Mouse (Mus musculus) lung, adult 2 months (tissue): ENCODE data around the gene Fxr1.

ENCODE experiments used
- CTCF ChIP-seq: fragments of 200-500 bp; IDR thresholded peaks from 2 replicates; pipeline ENCODE4 v1.5.1; 2011; ENCODE audit warnings: mild to moderate bottlenecking, low read length, control low read depth; ENCODE audit not compliant: insufficient read depth
- POLR2A ChIP-seq: fragments of 200-500 bp; IDR thresholded peaks from 2 replicates; pipeline ENCODE4 v1.6.1; 2011; ENCODE audit warnings: low read depth, mild to moderate bottlenecking, control low read depth, low read length, borderline replicate concordance; ENCODE audit errors: extremely low read depth

DNA sequence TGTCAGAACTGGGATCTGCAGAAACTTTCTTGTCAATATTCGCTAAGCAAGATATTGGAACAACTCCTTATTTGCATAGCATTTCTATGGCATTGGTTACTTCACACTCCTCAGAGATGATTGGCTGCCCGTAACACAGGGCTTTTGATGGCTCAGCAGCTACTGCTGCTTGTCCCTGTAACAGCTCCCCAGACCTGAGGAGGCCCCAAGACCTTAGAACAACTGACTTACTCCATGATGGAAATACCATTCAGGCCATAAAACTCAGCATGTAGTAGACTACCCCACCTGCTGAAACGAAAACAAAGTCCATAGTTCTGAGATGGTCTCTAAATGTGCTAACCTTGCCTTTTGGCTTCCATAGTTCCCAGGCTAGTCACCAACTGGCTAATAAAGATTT lies 12.9 kb upstream of the Fxr1 start:
- TF ChIP-seq CTCF (no peak), POLR2A (no peak)
